Mouse (Mus musculus) T-cell, adult 66 days (primary cell): Measurements from ENCODE around the gene Pgap2. TPM values are rescaled to one million over a fixed set of nuclear protein-coding genes. Genes with fewer than 3 reads are reported as not detected.

ENCODE experiments used
- total RNA-seq, 2 experiments: library from RNA; stranded (reverse); gene quantifications; 3 replicates in 1 of 2; 4 replicates in 1 of 2; pipeline ENCODE4 v1.2.4; 2023

Gene Pgap2
- total RNA-seq: 10 to 100 TPM; 38.8 to 39.7 TPM

DNA sequence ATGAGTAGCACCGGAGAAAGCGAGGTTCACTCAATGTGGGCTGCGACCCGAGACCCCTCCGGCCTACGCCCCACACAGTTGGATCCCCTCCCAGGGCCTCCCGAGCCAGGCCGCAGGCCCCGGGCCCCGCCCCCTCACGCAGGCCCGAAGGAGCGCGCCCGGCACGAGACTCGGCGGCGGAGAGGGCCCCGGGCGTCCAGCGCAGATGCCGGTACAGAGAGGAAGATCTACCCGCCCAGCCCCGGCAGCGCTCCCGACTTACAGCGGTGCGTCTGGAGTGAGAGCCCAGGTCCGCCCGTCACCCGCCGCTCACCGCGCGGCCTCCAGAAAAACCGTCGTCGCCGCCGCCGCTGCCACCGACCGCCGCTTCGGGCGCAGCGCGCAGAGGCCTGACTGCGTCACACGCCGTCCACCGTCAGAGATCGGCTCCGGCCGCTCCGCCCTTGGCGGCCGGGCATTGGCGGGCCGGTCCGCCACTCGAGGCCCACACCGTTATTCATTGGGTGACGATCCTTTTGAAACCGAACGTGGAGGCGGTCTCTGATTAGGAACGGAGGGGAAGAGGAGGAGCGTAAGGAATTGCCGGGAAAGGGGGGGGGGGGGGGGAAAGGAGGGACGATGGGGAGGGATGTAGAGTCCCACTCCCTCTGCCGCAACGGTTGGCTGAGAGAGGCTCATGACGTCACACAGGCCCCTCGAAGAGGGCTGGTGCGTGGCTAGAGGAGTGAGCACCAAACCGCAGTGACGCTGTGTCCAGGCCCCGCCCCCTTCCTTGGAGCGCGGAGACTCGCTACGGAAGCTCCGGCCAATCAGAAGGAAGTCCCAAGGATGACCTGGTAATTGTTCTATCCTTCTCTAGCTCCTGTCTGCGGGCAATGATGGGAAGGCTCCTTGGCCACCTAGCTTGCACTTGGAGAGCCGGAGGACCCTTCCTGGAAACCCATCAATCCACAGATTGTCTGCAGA lies at the start of gene Pgap2, which contains the start of gene Nup98:
Gene Pgap2 (plus strand): TSS at position 453 of the 966 bp plus-strand sequence.
Gene Nup98 (minus strand): TSS at position 421 of the 966 bp plus-strand sequence.

DNA sequence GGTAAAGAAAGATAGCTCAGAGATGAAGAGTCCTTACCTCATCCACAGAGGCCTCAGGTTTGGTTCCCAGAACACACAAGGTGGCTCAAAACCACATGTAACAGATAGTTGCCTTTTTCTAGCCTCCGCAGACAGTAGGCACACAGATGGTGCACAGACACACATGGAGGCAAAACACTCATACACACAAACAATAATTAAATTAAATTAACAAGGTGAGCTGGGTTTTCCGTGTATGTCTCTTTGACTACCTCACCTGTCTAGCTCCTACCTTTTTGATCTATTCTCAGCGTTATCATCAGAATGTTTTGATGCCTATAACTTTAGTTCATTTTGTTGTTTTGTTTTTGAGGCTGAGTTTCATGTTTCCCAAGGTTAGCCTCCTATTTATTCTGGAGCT lies 45.9 kb downstream of the Pgap2 start, which contains the start of gene Rhog:
Gene Rhog (minus strand): TSS at position 101 of the 400 bp plus-strand sequence.

DNA sequence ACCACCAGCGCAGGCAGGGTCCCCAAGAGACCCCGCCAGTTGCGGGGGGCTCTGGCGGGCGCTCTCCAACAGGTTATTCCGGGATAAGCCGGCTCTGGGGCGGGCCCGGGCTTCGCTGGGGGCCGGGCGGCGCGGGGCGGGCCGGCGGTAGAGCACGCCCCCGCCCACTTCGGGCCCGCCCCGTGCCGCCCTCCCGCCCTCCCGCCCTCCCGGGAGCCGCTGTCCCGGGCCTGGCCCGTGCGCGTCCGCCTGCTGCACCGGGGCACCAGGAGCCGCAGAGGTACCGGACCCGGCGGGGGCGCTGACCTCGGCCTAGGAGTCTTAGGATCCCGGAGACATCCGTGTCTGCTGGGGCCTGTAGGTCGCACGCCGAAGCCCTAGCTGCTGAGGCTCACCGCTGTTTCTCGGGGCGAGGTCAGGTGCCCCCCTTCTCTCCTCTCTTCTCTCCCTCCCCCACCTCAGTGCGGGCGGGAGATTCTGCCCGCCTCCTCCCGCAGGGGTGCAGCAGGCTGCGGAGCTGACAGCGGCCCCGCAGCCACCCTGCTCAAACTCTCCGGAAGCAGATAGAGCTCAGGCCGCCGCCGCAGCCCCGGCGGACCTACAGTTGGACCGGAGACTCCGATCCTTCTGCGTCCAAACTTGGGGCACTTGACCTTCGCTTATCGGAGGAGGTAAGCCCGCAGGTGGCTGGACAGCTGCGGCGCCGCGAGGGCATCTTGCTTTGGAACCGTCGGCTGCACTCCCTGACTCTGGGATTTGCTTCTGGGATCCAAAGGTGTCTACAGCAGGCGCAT lies 57.8 kb downstream of the Pgap2 start, which contains the start of gene Stim1:
Gene Stim1 (plus strand): TSS at position 206 of the 794 bp plus-strand sequence.

Other genes starting within 250 kb of the Pgap2 start
- gene Il18bp, start 191.5 kb upstream of the Pgap2 start, total RNA-seq: 10 to 100 TPM; 13.5 to 15.8 TPM
- 10 to 100 TPM; 35.6 to 39.4 TPM for gene Rnf121, start 144.7 kb upstream of the Pgap2 start, total RNA-seq
- 10 to 100 TPM; 40.8 to 52.2 TPM for gene Xndc1, start 144.7 kb upstream of the Pgap2 start, total RNA-seq
- 1 to 10 TPM; 7.6 to 7.9 TPM for gene Xntrpc, start 144.5 kb upstream of the Pgap2 start, total RNA-seq
- gene Trpc2, start 127.1 kb upstream of the Pgap2 start, total RNA-seq: 1 to 10 TPM in 1 of 2 experiments, under 1 TPM in 1; 0.50 to 1.8 TPM
- under 1 TPM in 1 of 2 experiments, not detected in 1; 0.38 TPM for gene Art1, start 108.5 kb upstream of the Pgap2 start, total RNA-seq
- under 1 TPM; 0.61 to 0.77 TPM for gene Art5, start 100.7 kb upstream of the Pgap2 start, total RNA-seq
- gene Chrna10, start 93.4 kb upstream of the Pgap2 start, total RNA-seq: not detected
- 100 to 1,000 TPM in 1 of 2 experiments, 10 to 100 TPM in 1; 92.0 to 102 TPM for gene Nup98, start within 50 bp of the Pgap2 start, total RNA-seq
- 100 to 1,000 TPM; 148 to 179 TPM for gene Rhog, start 45.8 kb downstream of the Pgap2 start, total RNA-seq
- gene Stim1, start 57.6 kb downstream of the Pgap2 start, total RNA-seq: 100 to 1,000 TPM; 178 to 179 TPM
- gene Rrm1, start 231.5 kb downstream of the Pgap2 start, total RNA-seq: 10 to 100 TPM; 52.3 to 62.0 TPM